Mouse (Mus musculus) testis, adult 2 months (tissue): ENCODE measurements at regions not wholly inside any gene's neighbourhood (a gene's known extent, or its start where the extent isn't known, plus 50 kb on each side); places are given as distances from the start of the nearest gene placed in this dataset.

ENCODE experiments used
- H3K27ac ChIP-seq: fragments of 200-500 bp; 2 replicates; pipeline ENCODE4 v1.5.1; 2012; ENCODE audit warnings: low read depth, low read length; ENCODE audit not compliant: control insufficient read depth, insufficient read depth
- H3K27me3 ChIP-seq: fragments of 200-500 bp; 2 replicates; pipeline ENCODE4 v1.6.1; 2012; ENCODE audit warnings: mild to moderate bottlenecking, low read length, moderate library complexity; ENCODE audit not compliant: control insufficient read depth, insufficient read depth
- H3K36me3 ChIP-seq: fragments of 200-500 bp; 2 replicates; pipeline ENCODE4 v1.6.1; 2012; ENCODE audit warnings: mild to moderate bottlenecking, low read length; ENCODE audit not compliant: control insufficient read depth, insufficient read depth
- H3K4me1 ChIP-seq: fragments of 200-500 bp; 2 replicates; pipeline ENCODE4 v1.6.1; 2012; ENCODE audit warnings: low read length; ENCODE audit not compliant: control insufficient read depth, insufficient read depth
- H3K4me3 ChIP-seq: fragments of 200-500 bp; 2 replicates; pipeline ENCODE4 v1.5.1; 2012; ENCODE audit warnings: low read depth, mild to moderate bottlenecking, low read length, moderate library complexity, mixed read lengths; ENCODE audit not compliant: control insufficient read depth
- CTCF ChIP-seq: fragments of 200-500 bp; IDR thresholded peaks from 2 replicates; pipeline ENCODE4 v1.5.1; 2012; ENCODE audit warnings: low read depth, mild to moderate bottlenecking, inconsistent platforms, low read length, moderate library complexity; ENCODE audit not compliant: control insufficient read depth, insufficient read depth, insufficient replicate concordance
- POLR2A ChIP-seq: fragments of 200-500 bp; IDR thresholded peaks from 2 replicates; pipeline ENCODE4 v1.6.1; 2012; ENCODE audit warnings: low read depth, mild to moderate bottlenecking, inconsistent platforms, low read length, moderate library complexity; ENCODE audit not compliant: control insufficient read depth

GRCm38 (mm10) chr8:8274987-8275386 is 386.1 kb downstream of the Efnb2 start:
- Histone ChIP-seq H3K4me1 (no peaks in the 10 kb centered on the region), H3K36me3 (no peaks in the 10 kb centered on the region), H3K27me3 (no peaks in the 10 kb centered on the region), H3K4me3 (no peak overlapping the region), H3K27ac (no peak overlapping the region)
- TF ChIP-seq CTCF (no peak), POLR2A (no peak)

GRCm38 (mm10) chr8:8274211-8274641 is 386.8 kb downstream of the Efnb2 start:
- TF ChIP-seq POLR2A (no peak), CTCF (no peak)
- no peaks in the 10 kb centered on the region for H3K27me3 ChIP-seq
- no peaks in the 10 kb centered on the region for H3K4me1 ChIP-seq
- no peak overlapping the region for H3K27ac ChIP-seq
- no peak overlapping the region for H3K4me3 ChIP-seq
- no peaks in the 10 kb centered on the region for H3K36me3 ChIP-seq

DNA sequence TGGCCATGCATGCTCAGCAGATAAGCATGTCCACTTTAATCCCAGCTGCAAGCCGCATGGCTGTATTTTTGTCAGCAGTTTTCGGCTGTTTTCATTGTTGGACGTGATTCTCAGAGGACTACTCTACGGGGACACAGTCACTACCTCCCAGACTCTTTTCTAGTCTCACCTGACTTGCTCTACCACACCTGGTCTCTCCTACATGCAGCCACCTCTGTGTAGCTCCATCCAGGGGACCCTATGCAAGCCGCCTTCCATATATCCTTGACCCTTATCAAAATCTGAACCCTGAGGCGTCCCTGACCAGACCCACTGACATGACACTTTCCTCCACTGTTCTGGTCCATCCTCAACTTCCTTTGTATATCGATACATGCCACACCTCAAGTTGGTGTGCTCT is 402.2 kb downstream of the Efnb2 start:
- no peaks in the 10 kb centered on the region for H3K4me1 ChIP-seq
- H3K27me3 ChIP-seq = no peaks in the 10 kb centered on the region
- no peaks in the 10 kb centered on the region for H3K36me3 ChIP-seq
- TF ChIP-seq POLR2A = no peak
- no peak for TF ChIP-seq CTCF
- no peak overlapping the region for H3K4me3 ChIP-seq
- H3K27ac ChIP-seq = no peak overlapping the region

DNA sequence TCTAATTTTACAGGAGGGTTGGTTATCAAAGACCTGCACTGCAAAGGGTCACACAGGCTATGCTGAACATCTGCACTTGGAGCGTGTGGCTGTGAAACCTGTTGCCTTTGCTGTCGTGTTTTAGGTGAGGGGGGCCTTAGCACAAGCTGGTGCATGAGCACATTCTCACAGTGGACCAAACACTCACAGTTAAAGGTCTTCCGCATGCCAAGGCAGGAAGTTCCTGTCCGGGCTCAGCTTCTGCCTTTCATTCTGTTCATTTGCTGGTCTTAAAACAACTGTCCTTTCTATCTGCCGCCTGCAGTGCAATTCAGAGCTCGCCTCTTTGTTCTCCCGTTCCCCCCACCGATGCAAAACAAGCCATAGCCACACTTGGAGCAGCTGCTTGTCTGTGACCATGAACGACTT is 402.8 kb downstream of the Efnb2 start:
- Histone ChIP-seq H3K4me1 (no peaks in the 10 kb centered on the region), H3K27me3 (no peaks in the 10 kb centered on the region), H3K4me3 (no peak overlapping the region), H3K36me3 (no peaks in the 10 kb centered on the region), H3K27ac (no peak overlapping the region)
- no peak for TF ChIP-seq CTCF
- TF ChIP-seq POLR2A = no peak

DNA sequence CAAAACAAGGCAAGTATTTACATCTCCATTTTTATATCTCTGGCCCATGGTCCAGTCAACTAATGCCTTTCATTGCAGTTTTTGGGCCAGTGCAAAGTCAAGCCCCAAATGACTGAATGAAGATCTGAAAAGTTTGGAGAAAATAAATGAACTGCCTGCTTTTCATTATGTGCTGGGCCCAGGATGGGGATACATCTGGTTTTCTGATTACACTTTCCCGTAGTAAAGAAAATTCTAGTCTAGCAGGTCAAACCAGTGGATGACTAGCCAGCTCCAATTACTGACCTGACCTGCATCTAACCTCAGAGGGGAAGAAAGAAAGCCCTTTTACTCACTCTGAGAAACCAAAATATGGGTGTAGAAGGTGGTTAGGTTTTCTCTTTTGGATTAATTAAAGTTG is 404.7 kb downstream of the Efnb2 start:
- no peaks in the 10 kb centered on the region for H3K36me3 ChIP-seq
- no peak overlapping the region for H3K4me3 ChIP-seq
- H3K27ac ChIP-seq = no peak overlapping the region
- no peak for TF ChIP-seq POLR2A
- TF ChIP-seq CTCF = no peak
- H3K4me1 ChIP-seq = no peaks in the 10 kb centered on the region
- H3K27me3 ChIP-seq = no peaks in the 10 kb centered on the region

GRCm38 (mm10) chr8:8254446-8254845 is 406.6 kb downstream of the Efnb2 start:
- no peak for TF ChIP-seq CTCF
- TF ChIP-seq POLR2A = no peak
- Histone ChIP-seq H3K4me1 (no peaks in the 10 kb centered on the region), H3K4me3 (peak overlapping the region; percentile 24), H3K27me3 (no peaks in the 10 kb centered on the region), H3K27ac (no peak overlapping the region), H3K36me3 (no peaks in the 10 kb centered on the region)

- H3K36me3 ChIP-seq = no peaks in the 10 kb centered on the region
- TF ChIP-seq POLR2A (no peak), CTCF (no peak)
- H3K4me3 ChIP-seq = no peak overlapping the region
Observed at GRCm38 (mm10) chr8:8244599-8244998, 416.4 kb downstream of the Efnb2 start.

DNA sequence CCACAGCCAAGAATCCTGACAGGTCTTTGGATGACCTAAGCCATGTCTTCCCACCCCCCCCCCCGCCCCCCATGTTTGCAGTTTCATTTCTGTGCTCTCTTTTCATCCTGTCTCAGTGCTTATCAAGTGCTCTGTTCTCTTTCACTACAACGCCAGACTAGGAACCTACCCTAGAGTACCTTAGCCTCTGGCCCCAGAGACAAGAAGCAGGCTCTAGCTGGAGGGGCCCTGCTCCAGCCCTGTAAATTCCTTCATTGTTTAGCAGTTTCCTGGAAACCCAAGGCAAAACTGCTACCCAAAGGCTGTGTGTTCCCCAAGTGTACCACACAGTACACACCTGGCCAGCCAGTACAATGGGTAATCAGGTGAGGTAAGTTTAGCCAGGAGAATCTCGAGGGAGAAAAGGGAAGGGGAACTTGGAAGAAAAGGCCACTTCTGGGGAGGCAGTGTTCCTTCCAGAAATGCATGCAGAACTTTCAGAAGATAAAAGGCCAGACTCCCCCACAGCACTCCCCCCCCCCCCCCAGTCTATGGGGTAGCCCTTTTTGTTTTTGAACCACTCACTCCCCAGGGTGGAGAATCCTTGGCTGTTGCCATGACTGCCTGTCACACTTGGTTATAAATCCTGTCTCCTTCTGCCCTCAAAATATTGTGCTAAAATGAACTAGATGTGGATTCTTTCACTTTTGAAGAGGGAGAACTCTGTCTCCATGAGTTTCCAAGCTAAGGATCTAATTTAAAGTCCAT is 419.1 kb downstream of the Efnb2 start:
- TF ChIP-seq POLR2A (no peak), CTCF (no peak)

More at GRCm38 (mm10) chr8:8244599-8244998, 416.4 kb downstream of the Efnb2 start:
- H3K4me1 ChIP-seq = no peaks in the 10 kb centered on the region
- H3K27ac ChIP-seq = no peak overlapping the region
- H3K27me3 ChIP-seq = no peaks in the 10 kb centered on the region

More for the DNA sequence above, 419.1 kb downstream of the Efnb2 start:
- Histone ChIP-seq H3K4me3 (no peak overlapping the region), H3K36me3 (no peaks in the 10 kb centered on the region), H3K27me3 (no peaks in the 10 kb centered on the region), H3K4me1 (no peaks in the 10 kb centered on the region), H3K27ac (no peak overlapping the region)
